Mouse (Mus musculus): ENCODE results near the gene Prdm12. TPM values are rescaled to one million over a fixed set of nuclear protein-coding genes. Genes with fewer than 3 reads are reported as not detected.
A peak's percentile ranks its signal among the peaks of the same experiment; 100 is the strongest.

Prdm12 gene
- polyA plus RNA-seq, 1 experiment from 2014 or later, result 21.0 TPM

DNA sequence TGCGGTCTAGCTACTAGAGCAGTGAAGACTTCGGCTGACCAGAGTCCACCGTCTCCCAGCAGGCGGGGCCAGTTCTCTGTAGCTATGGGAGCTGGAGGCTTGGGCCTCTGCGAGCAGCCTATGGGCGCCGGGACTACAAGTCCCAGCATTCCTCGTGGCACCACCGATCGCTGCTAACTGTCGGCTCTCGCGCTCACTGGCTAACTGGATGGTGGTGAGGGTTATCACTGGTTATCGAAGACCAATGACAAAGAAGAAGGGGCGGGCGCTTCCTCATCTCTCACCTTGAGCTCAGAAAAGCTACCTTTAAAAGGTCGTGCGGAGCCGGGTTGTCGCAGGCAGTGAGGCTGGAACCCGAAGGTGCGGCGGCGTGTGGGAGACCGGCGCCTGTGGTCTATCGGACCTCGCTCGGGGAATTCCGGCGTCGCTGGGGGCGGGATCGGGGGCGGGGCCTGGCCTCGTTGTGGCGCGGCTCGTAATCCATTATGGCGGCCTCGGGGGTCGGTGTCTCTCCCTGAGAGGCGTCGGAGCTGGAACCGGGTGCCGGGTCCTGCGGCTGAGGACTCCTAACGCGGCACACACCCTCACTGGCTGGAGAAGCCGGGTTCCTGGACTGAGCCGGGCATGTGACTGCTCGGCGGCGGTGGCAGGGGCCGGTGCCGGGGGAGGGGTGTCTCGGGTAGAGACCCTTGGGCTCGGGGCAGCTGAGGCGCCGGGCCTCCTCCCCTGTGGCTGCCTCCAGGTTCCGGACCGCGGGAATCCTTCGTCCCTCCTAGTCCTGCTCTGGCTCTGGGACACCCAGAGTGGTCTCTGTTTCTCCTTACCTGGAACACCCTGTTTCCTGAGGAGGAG lies 48.5 kb downstream of the Prdm12 start, which contains the start of gene Abl1:
Abl1 (plus strand) TSS at position 303 of the 852 bp plus-strand sequence.
- peak within 1 kb of the TSS; percentile 93 for H3K4me3 ChIP-seq
- H3K4me2 ChIP-seq (replicated peaks), result peak within 1 kb of the TSS; percentile 88
- no peaks in the 10 kb centered on the region for H3K27me3 ChIP-seq
- WGBS, result under 1% methylated on average over 63 of the region's 64 CpGs
- H3K36me3 ChIP-seq, result no peaks in the 10 kb centered on the region
- peak; percentile 100 for ATAC-seq (ENCODE audit: low FRiP score, low read depth)
- peaks cover 36% of the 10 kb centered on the region for H3K4me1 ChIP-seq
- H3K27ac ChIP-seq (replicated peaks), result peak within 1 kb of the TSS; percentile 92
- no peaks in the 10 kb centered on the region for H3K9me3 ChIP-seq
- peak within 1 kb of the TSS; percentile 93 for H3K9ac ChIP-seq (replicated peaks)

DNA sequence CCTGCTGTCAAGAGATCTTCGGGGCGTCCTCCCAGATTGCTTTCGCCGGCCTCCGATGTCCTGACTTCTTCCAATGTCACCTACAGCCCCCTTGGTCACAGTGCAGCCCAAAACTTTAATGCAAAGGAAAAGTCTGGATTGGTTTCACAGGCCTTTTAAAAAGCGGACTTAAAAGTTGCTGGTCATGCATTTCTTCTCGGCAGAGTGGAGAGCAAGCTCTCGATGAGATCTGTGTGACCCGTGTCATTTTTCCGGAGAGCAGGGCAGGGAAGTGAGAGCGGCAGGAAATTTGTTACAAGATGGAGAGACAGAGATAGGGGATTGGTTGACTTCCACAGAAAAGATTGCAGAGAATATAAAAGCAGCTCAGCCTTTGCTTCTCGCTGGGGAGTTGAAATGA lies 49.2 kb downstream of the Prdm12 start:
- H3K4me2 ChIP-seq (replicated peaks), result peak overlapping the region; percentile 88
- WGBS, result under 1% methylated on average over 12 of the region's 12 CpGs
- no peaks in the 10 kb centered on the region for H3K27me3 ChIP-seq
- peak overlapping the region; percentile 93 for H3K9ac ChIP-seq (replicated peaks)
- no peaks in the 10 kb centered on the region for H3K9me3 ChIP-seq
- no peaks in the 10 kb centered on the region for H3K36me3 ChIP-seq
- peak overlapping the region; percentile 92; the same call in 1 of the 2 replicates for H3K27ac ChIP-seq (replicated peaks)
- no peak for ATAC-seq (ENCODE audit: low FRiP score, low read depth)
- peak overlapping the region; percentile 93 for H3K4me3 ChIP-seq
- H3K4me1 ChIP-seq, result peaks cover 36% of the 10 kb centered on the region

DNA sequence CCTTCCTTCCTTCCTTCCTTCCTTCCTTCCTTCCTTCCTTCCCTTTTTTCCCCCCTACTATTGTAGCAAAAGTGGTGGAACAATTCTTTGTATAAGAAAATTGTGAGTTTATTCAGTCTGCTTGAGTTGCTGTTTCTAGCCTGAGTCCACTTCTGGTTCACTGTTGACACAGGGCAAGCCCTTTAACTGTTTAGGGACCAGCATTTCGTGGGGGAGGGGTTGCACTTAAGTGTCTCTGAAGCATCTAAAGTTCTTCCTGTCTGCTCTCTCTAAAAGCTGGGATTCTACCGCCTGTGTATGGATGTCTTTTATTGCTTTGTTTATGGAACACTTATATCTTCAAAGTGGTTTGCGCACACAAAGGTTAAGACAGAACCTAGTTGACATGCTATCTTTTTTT lies 50.2 kb downstream of the Prdm12 start:
- Histone ChIP-seq H3K36me3 (peaks cover 6% of the 10 kb centered on the region; the same call in 1 of the 2 replicates), H3K4me1 (peaks cover 36% of the 10 kb centered on the region), H3K9me3 (no peaks in the 10 kb centered on the region), H3K9ac (replicated peaks) (peak overlapping the region; percentile 93; the same call in 1 of the 2 replicates), H3K27ac (replicated peaks) (no peak overlapping the region), H3K4me3 (peak overlapping the region; percentile 93), H3K27me3 (no peaks in the 10 kb centered on the region), H3K4me2 (replicated peaks) (peak overlapping the region; percentile 88)
- WGBS, result 59% methylated on average over 3 of the region's 3 CpGs
- no peak for ATAC-seq (ENCODE audit: low FRiP score, low read depth)

DNA sequence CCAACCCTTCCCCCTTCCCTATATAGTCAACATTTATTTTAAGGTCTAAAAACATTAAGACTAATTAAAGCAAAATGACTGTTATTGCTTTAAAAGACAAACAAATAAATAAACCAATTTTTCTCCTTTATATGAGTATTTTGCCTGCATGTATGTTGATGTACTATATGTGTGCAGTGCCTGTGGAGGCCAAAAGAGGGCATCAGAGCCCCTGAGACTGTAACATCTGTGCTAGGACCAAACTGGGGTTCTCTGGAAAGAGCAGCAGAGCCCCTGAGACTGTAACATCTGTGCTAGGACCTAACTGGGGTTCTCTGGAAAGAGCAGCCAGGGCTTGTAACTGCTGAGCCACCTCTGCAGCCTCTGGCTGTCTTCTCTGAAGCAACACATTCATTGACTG lies 58.4 kb downstream of the Prdm12 start:
- no peak for ATAC-seq (ENCODE audit: low FRiP score, low read depth)
- no peak overlapping the region for H3K27ac ChIP-seq (replicated peaks)
- H3K4me1 ChIP-seq, result no peaks in the 10 kb centered on the region
- H3K4me3 ChIP-seq, result no peak overlapping the region
- no peaks in the 10 kb centered on the region for H3K9me3 ChIP-seq
- no peak overlapping the region for H3K9ac ChIP-seq (replicated peaks)
- no peaks in the 10 kb centered on the region for H3K27me3 ChIP-seq
- H3K36me3 ChIP-seq, result peaks cover 24% of the 10 kb centered on the region
- no peak overlapping the region for H3K4me2 ChIP-seq (replicated peaks)

DNA sequence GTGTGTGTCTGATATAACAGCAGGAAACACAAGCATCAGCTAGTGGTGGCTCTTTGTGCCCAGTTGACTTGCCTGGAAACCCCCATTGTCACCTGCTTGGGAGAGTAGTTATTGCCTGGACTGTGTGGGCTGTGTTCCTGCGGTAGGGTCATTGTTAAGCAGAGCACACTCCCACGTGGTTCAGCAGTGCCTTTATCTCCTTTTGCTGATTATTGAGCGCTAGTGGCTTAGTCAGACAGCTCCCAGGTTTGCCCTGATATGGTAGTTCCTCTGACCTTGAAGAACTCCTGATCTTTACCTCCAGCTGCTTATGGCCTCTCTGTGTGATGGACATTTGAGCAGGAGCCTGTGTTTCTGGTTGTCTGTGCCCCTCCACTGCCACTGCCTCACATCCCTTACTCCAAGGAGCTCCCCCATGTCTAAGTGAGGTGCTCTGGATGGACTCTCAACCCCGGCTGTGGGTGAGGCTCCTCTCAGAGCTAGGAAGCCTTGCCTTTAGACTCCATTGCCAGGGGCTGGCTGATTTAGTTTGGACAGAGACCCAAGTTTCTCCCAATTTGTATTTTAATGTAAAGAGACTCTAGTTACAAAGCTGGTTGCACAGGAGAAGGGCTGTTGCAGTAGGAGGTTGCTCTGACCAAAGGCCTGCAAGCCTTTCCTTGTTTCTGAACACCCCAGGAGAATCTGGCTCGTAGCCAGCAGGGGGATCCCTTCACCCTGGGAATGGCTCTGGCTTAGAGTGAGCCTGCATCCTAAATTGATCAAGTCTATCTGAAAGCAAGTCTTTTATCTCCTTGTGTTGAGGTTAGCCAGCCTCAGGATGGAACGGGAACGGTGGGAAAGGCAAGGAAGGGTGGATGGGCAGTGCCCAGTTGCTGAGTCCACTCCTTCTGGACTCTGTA lies 61.0 kb downstream of the Prdm12 start:
- Histone ChIP-seq H3K9ac (replicated peaks) (no peak overlapping the region), H3K27ac (replicated peaks) (no peak overlapping the region), H3K4me3 (no peak overlapping the region), H3K4me1 (no peaks in the 10 kb centered on the region), H3K9me3 (no peaks in the 10 kb centered on the region), H3K27me3 (no peaks in the 10 kb centered on the region), H3K4me2 (replicated peaks) (no peak overlapping the region), H3K36me3 (peaks cover 11% of the 10 kb centered on the region)
- 54% methylated on average over 7 of the region's 7 CpGs for WGBS
- ATAC-seq (ENCODE audit: low FRiP score, low read depth), result no peak

DNA sequence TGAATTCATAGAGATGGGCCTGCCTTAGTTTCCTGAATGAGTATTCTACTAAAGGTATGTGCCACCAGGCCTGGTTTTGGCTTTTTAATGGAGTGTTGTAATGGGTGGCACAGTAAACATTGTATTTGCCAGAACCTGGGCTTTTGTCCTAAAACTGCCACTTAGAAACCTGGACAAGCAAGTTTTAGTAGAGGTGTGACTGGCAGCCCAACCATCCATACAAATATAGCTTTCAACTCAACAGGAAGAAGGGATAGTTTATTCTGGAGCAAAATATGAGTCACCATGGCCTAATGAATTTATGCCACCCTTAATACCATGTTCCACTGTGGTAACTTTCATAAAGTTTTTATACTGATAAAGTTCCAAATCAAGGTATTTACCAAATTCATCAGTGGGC lies 63.4 kb downstream of the Prdm12 start:
- ATAC-seq (ENCODE audit: low FRiP score, low read depth), result no peak
- peaks cover 2% of the 10 kb centered on the region; the same call in 1 of the 2 replicates for H3K36me3 ChIP-seq
- no peaks in the 10 kb centered on the region for H3K27me3 ChIP-seq

More for the DNA sequence above, 63.4 kb downstream of the Prdm12 start:
- no peaks in the 10 kb centered on the region for H3K4me1 ChIP-seq
- no peaks in the 10 kb centered on the region for H3K9me3 ChIP-seq
- H3K4me3 ChIP-seq, result no peak overlapping the region
- H3K4me2 ChIP-seq (replicated peaks), result no peak overlapping the region
- no peak overlapping the region for H3K27ac ChIP-seq (replicated peaks)
- H3K9ac ChIP-seq (replicated peaks), result no peak overlapping the region

Small RNA genes within 50 kb of the gene (microRNA-seq; reads per million reads assigned to microRNA genes)
- 3.0 reads per million, percentile 8 among the genes with 10 or more reads in this experiment for gene Mir6998

Other genes with a start within 250 kb of the Prdm12 start
- 11.1 and 12.2 TPM in 2 replicates for gene Ass1, start 169.8 kb upstream of the Prdm12 start, polyA plus RNA-seq (2016; fragmentation: Nextera tagmentation; extraction: Ambion mirVana)
- 87.9 and 88.0 TPM in 2 replicates for gene Fubp3, start 67.4 kb upstream of the Prdm12 start, polyA plus RNA-seq (2016; fragmentation: Nextera tagmentation; extraction: Ambion mirVana)
- gene Exosc2, start 30.7 kb downstream of the Prdm12 start, polyA plus RNA-seq (2016; fragmentation: Nextera tagmentation; extraction: Ambion mirVana), result 61.0 and 63.9 TPM in 2 replicates
- 44.1 and 47.3 TPM in 2 replicates for gene Abl1, start 48.3 kb downstream of the Prdm12 start, polyA plus RNA-seq (2016; fragmentation: Nextera tagmentation; extraction: Ambion mirVana)
- gene Qrfp, start 170.5 kb downstream of the Prdm12 start, polyA plus RNA-seq (2016; fragmentation: Nextera tagmentation; extraction: Ambion mirVana), result 0.09 and 0.12 TPM in 2 replicates
- 5.3 and 6.9 TPM in 2 replicates for gene Fibcd1, start 206.0 kb downstream of the Prdm12 start, polyA plus RNA-seq (2016; fragmentation: Nextera tagmentation; extraction: Ambion mirVana)
- gene Lamc3, start 247.3 kb downstream of the Prdm12 start, polyA plus RNA-seq (2016; fragmentation: Nextera tagmentation; extraction: Ambion mirVana), result 13.5 and 14.5 TPM in 2 replicates